Mouse (Mus musculus) left cerebral cortex, adult 11 months (tissue): ENCODE measurements around the gene Ubn2.
A peak's percentile ranks its signal among the peaks of the same experiment; 100 is the strongest.
"Not testable (repeated sequence)": the region's sequence is repeated elsewhere in the genome, so short reads cannot be mapped to it uniquely, and the experiment has no call there.

Experiments
- DNase-seq: peaks from one replicate; pipeline ENCODE4 v3.0.0; 2022; ENCODE audit warnings: low spot score

Ubn2 gene

GRCm38 (mm10) chr6:38433261-38434033 is at the start of gene Ubn2:
TSS of gene Ubn2 (plus strand) at chr6:38433950.
- peak; percentile 98 for DNase-seq

- peak; percentile 18 for DNase-seq
Measured at GRCm38 (mm10) chr6:38389671-38390070, 44.1 kb upstream of the Ubn2 start.

- not testable (repeated sequence) for DNase-seq
Measured at GRCm38 (mm10) chr6:38432457-38432856, 1.3 kb upstream of the Ubn2 start.

- peak; percentile 30 for DNase-seq
Measured at GRCm38 (mm10) chr6:38434055-38435023, 589 bp downstream of the Ubn2 start.

- DNase-seq = no peak
Measured at GRCm38 (mm10) chr6:38443842-38444241, 10.1 kb downstream of the Ubn2 start.

- no peak for DNase-seq
Measured at GRCm38 (mm10) chr6:38448295-38448694, 14.5 kb downstream of the Ubn2 start.

GRCm38 (mm10) chr6:38453049-38453448 is 19.3 kb downstream of the Ubn2 start:
- no peak for DNase-seq

- DNase-seq = not testable (repeated sequence)
Measured at GRCm38 (mm10) chr6:38456425-38456824, 22.7 kb downstream of the Ubn2 start.

GRCm38 (mm10) chr6:38458075-38458474 is 24.3 kb downstream of the Ubn2 start:
- no peak for DNase-seq

- DNase-seq = no peak
Measured at GRCm38 (mm10) chr6:38469591-38469990, 35.8 kb downstream of the Ubn2 start.

- DNase-seq = no peak
Measured at GRCm38 (mm10) chr6:38481694-38482371, 48.1 kb downstream of the Ubn2 start.

- DNase-seq = no peak
Measured at GRCm38 (mm10) chr6:38492550-38492949, 58.8 kb downstream of the Ubn2 start.

- DNase-seq = no peak
Measured at GRCm38 (mm10) chr6:38495641-38496040, 61.9 kb downstream of the Ubn2 start.

- DNase-seq = no peak
Measured at GRCm38 (mm10) chr6:38512096-38512495, 78.3 kb downstream of the Ubn2 start.

- no peak for DNase-seq
Measured at GRCm38 (mm10) chr6:38512830-38513229, 79.1 kb downstream of the Ubn2 start.

GRCm38 (mm10) chr6:38515201-38515600 is 81.5 kb downstream of the Ubn2 start:
- DNase-seq = no peak

GRCm38 (mm10) chr6:38523851-38524250 is 90.1 kb downstream of the Ubn2 start:
- DNase-seq = no peak

GRCm38 (mm10) chr6:38531211-38531820 is 97.6 kb downstream of the Ubn2 start:
- DNase-seq = no peak

GRCm38 (mm10) chr6:38532500-38533420 is 99.0 kb downstream of the Ubn2 start:
- no peak for DNase-seq
